Mouse (Mus musculus) urinary bladder, postnatal 14 days (tissue): ENCODE results near the gene Tas2r118.

Source experiments
- DNase-seq: peaks from one replicate; pipeline ENCODE4 v3.0.0; 2021; ENCODE audit warnings: low spot score

Tas2r118 gene

GRCm38 (mm10) chr6:23969960-23970359, at the start of gene Tas2r118:
TSS of gene Tas2r118 (minus strand) at chr6:23970060.
- no peak for DNase-seq

GRCm38 (mm10) chr6:24018320-24018719, 48.5 kb upstream of the Tas2r118 start:
- no peak for DNase-seq

- no peak for DNase-seq
Measured at GRCm38 (mm10) chr6:23993276-23993675, 23.4 kb upstream of the Tas2r118 start.

GRCm38 (mm10) chr6:23990687-23991387, 21.0 kb upstream of the Tas2r118 start:
- no peak for DNase-seq

- DNase-seq: no peak
Measured at GRCm38 (mm10) chr6:23986293-23986692, 16.4 kb upstream of the Tas2r118 start.

GRCm38 (mm10) chr6:23966980-23967379, 2.9 kb downstream of the Tas2r118 start:
- no peak for DNase-seq

GRCm38 (mm10) chr6:23965925-23966324, 3.9 kb downstream of the Tas2r118 start:
- DNase-seq: no peak

GRCm38 (mm10) chr6:23963741-23964140, 6.1 kb downstream of the Tas2r118 start:
- no peak for DNase-seq

GRCm38 (mm10) chr6:23940776-23941175, 29.1 kb downstream of the Tas2r118 start:
- DNase-seq: no peak

- no peak for DNase-seq
Measured at GRCm38 (mm10) chr6:23938575-23939488, 31.0 kb downstream of the Tas2r118 start.

GRCm38 (mm10) chr6:23936414-23936813, 33.4 kb downstream of the Tas2r118 start:
- no peak for DNase-seq

- DNase-seq: no peak
Measured at GRCm38 (mm10) chr6:23923806-23924205, 46.1 kb downstream of the Tas2r118 start.
